Mouse (Mus musculus) embryonic facial prominence, embryonic 12.5 days (tissue): ENCODE results near the gene Mylk. TPM values are rescaled to one million over a fixed set of nuclear protein-coding genes. Genes with fewer than 3 reads are reported as not detected.

ENCODE experiments used
- ATAC-seq: fragments of 200-750 bp; cut with Nextera tagmentation; 2 replicates; pipeline ENCODE4 v1.8.0; 2017; ENCODE audit not compliant: insufficient number of reproducible peaks, insufficient read depth, low FRiP score, low TSS enrichment
- H3K27ac ChIP-seq: fragments of 300-500 bp; sonication (generic); 2 replicates; pipeline ENCODE4 v1.5.1; 2016; ENCODE audit warnings: mild to moderate bottlenecking
- H3K27me3 ChIP-seq: fragments of 300-500 bp; sonication (generic); 2 replicates; pipeline ENCODE4 v1.6.1; 2016; ENCODE audit warnings: mild to moderate bottlenecking, moderate library complexity
- H3K36me3 ChIP-seq: fragments of 300-500 bp; sonication (generic); 2 replicates; pipeline ENCODE4 v1.6.1; 2016; ENCODE audit warnings: mild to moderate bottlenecking
- H3K4me1 ChIP-seq: fragments of 300-500 bp; sonication (generic); 2 replicates; pipeline ENCODE4 v1.6.1; 2016
- H3K4me2 ChIP-seq: fragments of 300-500 bp; sonication (generic); replicated peaks from 2 replicates; pipeline ENCODE4 v1.6.1; 2016; ENCODE audit warnings: mild to moderate bottlenecking, moderate library complexity
- H3K4me3 ChIP-seq: fragments of 300-500 bp; sonication (generic); 2 replicates; pipeline ENCODE4 v1.5.1; 2016; ENCODE audit warnings: mild to moderate bottlenecking
- H3K9ac ChIP-seq: fragments of 300-500 bp; sonication (generic); 2 replicates; pipeline ENCODE4 v1.6.1; 2016; ENCODE audit warnings: mild to moderate bottlenecking, moderate library complexity
- H3K9me3 ChIP-seq: fragments of 300-500 bp; sonication (generic); 2 replicates; pipeline ENCODE4 v1.6.1; 2016; ENCODE audit warnings: mild to moderate bottlenecking, moderate library complexity
- WGBS: fragments of 180-500 bp; shearing (Covaris S2); methylation state at CpG from one replicate; pipeline ENCODE4 v1.1.7; 2016; 5-methylcytosine and 5-hydroxymethylcytosine counted together
- polyA plus RNA-seq: library from polyadenylated mRNA; unstranded; fragments of >200 nt; fragmentation: Nextera tagmentation; extraction: Ambion mirVana; gene quantifications from 2 replicates; pipeline ENCODE4 v1.2.1, GENCODE M21; 2016

Mylk gene
- polyA plus RNA-seq, 1 experiment from 2014 or later: 9.0 TPM

DNA sequence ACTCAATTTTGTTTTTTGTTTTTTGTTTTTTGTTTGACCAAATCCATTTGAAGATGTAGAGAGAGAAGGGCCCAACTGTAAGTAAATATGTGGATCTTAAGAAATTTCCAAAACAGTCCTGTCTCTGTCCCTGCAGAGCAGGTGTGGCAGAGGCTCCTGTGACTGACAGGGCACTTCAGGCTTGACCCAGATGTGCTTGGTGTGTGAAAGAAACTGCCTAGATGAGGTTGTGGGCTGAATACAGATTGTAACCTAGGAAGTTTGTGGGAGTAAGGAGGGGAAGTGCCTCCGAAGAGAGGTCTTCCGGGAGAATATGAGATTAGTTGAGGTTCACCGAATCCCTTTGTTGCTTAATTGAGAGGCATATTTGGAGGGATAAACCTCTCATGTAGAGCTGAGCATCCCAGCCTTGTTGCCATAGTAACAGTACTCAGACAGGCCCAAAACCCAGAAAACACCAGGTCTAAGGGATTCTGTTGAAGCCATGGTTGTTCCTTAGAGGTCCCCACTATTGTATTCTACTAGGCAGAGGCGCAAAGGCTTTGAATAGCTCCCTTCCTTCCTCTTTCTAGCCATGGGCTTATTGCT lies 27.5 kb downstream of the Mylk start:
- H3K4me1 ChIP-seq: no peaks in the 10 kb centered on the region
- H3K4me3 ChIP-seq: no peak overlapping the region
- H3K27ac ChIP-seq: no peak overlapping the region
- ATAC-seq: no peak
- H3K27me3 ChIP-seq: no peaks in the 10 kb centered on the region
- no peak overlapping the region for H3K9ac ChIP-seq
- 36% methylated on average over 4 of the region's 4 CpGs for WGBS
- H3K36me3 ChIP-seq: no peaks in the 10 kb centered on the region
- no peaks in the 10 kb centered on the region for H3K9me3 ChIP-seq
- no peak overlapping the region for H3K4me2 ChIP-seq

DNA sequence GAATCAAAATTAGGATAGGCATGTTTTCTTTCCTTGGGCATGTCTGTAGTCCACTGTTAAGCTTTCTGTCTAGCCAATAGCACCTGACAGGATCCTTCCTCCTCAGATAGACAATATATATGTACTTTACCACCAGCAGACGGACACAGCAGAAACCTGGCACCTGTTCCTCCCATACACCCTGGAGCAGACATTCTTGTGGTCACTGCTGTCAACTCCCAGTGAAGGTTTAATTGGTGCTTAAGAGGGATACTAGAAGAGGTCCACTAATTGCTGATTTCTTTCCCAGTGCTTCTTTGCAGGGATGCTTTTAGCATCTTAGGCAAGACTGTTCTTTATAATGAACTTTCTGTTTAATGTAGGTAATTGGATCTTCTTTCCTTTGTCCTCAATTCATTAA lies 37.4 kb downstream of the Mylk start:
- Histone ChIP-seq H3K36me3 (no peaks in the 10 kb centered on the region), H3K9me3 (no peaks in the 10 kb centered on the region), H3K27me3 (no peaks in the 10 kb centered on the region), H3K4me2 (no peak overlapping the region), H3K27ac (no peak overlapping the region), H3K9ac (no peak overlapping the region), H3K4me1 (no peaks in the 10 kb centered on the region), H3K4me3 (no peak overlapping the region)
- no peak for ATAC-seq
- 30% methylated on average over 1 of the region's 1 CpGs for WGBS

- no peaks in the 10 kb centered on the region for H3K36me3 ChIP-seq
- WGBS: 82% methylated on average over 5 of the region's 5 CpGs
Measured at GRCm38 (mm10) chr16:34783536-34783935, 38.5 kb downstream of the Mylk start.

GRCm38 (mm10) chr16:34784675-34785074 lies 39.7 kb downstream of the Mylk start:
- H3K27ac ChIP-seq: no peak overlapping the region

More at GRCm38 (mm10) chr16:34783536-34783935, 38.5 kb downstream of the Mylk start:
- Histone ChIP-seq H3K9ac (no peak overlapping the region), H3K4me2 (no peak overlapping the region), H3K27ac (no peak overlapping the region), H3K27me3 (no peaks in the 10 kb centered on the region), H3K9me3 (no peaks in the 10 kb centered on the region), H3K4me3 (no peak overlapping the region), H3K4me1 (no peaks in the 10 kb centered on the region)
- no peak for ATAC-seq

DNA sequence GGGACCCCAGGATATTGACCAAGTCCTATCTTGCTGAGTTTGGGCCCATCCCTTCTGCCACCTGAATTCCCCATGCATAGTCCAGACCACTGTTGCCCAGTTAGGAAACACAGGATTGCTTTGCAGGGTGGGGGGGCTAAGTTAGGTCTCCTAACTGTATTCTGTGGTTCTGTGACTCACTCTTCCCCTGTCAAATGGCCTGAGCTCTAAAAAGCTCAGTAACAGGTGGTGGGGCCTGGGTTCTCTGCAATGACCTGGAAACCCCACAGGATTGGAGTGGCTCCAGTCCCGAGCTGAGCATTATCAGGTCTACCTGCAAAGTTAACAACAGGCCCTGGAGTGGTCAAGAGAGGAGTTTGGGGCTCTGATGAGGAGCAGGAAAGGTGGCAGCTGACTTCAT lies 47.5 kb downstream of the Mylk start:
- WGBS: 50% methylated on average over 1 of the region's 1 CpGs
- Histone ChIP-seq H3K4me1 (peaks cover 6% of the 10 kb centered on the region; the same call in 1 of the 2 replicates), H3K27me3 (no peaks in the 10 kb centered on the region), H3K9ac (no peak overlapping the region), H3K4me3 (no peak overlapping the region), H3K27ac (no peak overlapping the region), H3K36me3 (no peaks in the 10 kb centered on the region), H3K9me3 (no peaks in the 10 kb centered on the region), H3K4me2 (no peak overlapping the region)
- no peak for ATAC-seq

More at GRCm38 (mm10) chr16:34784675-34785074, 39.7 kb downstream of the Mylk start:
- no peaks in the 10 kb centered on the region for H3K27me3 ChIP-seq
- no peaks in the 10 kb centered on the region for H3K9me3 ChIP-seq
- ATAC-seq: no peak
- no peak overlapping the region for H3K4me2 ChIP-seq
- no peak overlapping the region for H3K4me3 ChIP-seq
- WGBS: 70% methylated on average over 4 of the region's 4 CpGs
- H3K36me3 ChIP-seq: no peaks in the 10 kb centered on the region
- no peak overlapping the region for H3K9ac ChIP-seq
- no peaks in the 10 kb centered on the region for H3K4me1 ChIP-seq

GRCm38 (mm10) chr16:34793000-34793399 lies 48.0 kb downstream of the Mylk start:
- no peak overlapping the region for H3K4me2 ChIP-seq
- no peak for ATAC-seq
- 49% methylated on average over 5 of the region's 5 CpGs for WGBS
- H3K36me3 ChIP-seq: no peaks in the 10 kb centered on the region
- no peak overlapping the region for H3K27ac ChIP-seq
- H3K9ac ChIP-seq: no peak overlapping the region
- H3K4me3 ChIP-seq: no peak overlapping the region
- H3K9me3 ChIP-seq: no peaks in the 10 kb centered on the region
- peaks cover 6% of the 10 kb centered on the region; the same call in 1 of the 2 replicates for H3K4me1 ChIP-seq
- H3K27me3 ChIP-seq: no peaks in the 10 kb centered on the region

DNA sequence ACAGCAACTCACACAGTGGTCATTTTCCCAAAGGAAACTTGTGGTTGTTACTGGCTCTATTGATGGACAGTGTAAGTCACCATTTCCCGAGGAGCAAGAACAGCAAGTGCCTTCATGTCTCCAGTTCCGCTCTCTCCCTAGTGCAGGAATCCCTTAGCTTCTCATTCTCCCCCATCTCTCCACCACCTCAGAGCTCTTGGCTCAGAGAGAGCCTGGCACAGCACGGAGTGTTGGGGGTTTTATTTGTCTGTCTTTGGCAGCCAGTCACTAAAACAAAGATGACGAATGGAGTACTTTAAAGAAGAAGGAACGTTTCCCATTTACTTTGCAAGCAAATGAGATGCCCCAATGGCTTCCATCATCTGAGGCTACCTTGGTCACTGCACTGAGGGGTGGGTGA lies 56.2 kb downstream of the Mylk start:
- H3K27ac ChIP-seq: no peak overlapping the region
- no peak overlapping the region for H3K4me3 ChIP-seq
- H3K9ac ChIP-seq: no peak overlapping the region
- H3K27me3 ChIP-seq: no peaks in the 10 kb centered on the region
- H3K36me3 ChIP-seq: no peaks in the 10 kb centered on the region
- WGBS: 91% methylated on average over 5 of the region's 5 CpGs
- H3K4me2 ChIP-seq: no peak overlapping the region
- 0 out of 2 replicates have a peak, but pooled peaks cover 15% of the 10 kb centered on the region for H3K4me1 ChIP-seq
- no peaks in the 10 kb centered on the region for H3K9me3 ChIP-seq
- no peak for ATAC-seq

GRCm38 (mm10) chr16:34804286-34805010 lies 59.4 kb downstream of the Mylk start:
- no peak for ATAC-seq
- no peak overlapping the region for H3K4me3 ChIP-seq
- 0 out of 2 replicates have a peak, but pooled peaks cover 4% of the 10 kb centered on the region for H3K27me3 ChIP-seq
- H3K4me1 ChIP-seq: peaks cover 31% of the 10 kb centered on the region
- H3K27ac ChIP-seq: no peak overlapping the region
- no peaks in the 10 kb centered on the region for H3K36me3 ChIP-seq
- 22% methylated on average over 11 of the region's 11 CpGs for WGBS
- H3K4me2 ChIP-seq: no peak overlapping the region
- no peak overlapping the region for H3K9ac ChIP-seq
- no peaks in the 10 kb centered on the region for H3K9me3 ChIP-seq

DNA sequence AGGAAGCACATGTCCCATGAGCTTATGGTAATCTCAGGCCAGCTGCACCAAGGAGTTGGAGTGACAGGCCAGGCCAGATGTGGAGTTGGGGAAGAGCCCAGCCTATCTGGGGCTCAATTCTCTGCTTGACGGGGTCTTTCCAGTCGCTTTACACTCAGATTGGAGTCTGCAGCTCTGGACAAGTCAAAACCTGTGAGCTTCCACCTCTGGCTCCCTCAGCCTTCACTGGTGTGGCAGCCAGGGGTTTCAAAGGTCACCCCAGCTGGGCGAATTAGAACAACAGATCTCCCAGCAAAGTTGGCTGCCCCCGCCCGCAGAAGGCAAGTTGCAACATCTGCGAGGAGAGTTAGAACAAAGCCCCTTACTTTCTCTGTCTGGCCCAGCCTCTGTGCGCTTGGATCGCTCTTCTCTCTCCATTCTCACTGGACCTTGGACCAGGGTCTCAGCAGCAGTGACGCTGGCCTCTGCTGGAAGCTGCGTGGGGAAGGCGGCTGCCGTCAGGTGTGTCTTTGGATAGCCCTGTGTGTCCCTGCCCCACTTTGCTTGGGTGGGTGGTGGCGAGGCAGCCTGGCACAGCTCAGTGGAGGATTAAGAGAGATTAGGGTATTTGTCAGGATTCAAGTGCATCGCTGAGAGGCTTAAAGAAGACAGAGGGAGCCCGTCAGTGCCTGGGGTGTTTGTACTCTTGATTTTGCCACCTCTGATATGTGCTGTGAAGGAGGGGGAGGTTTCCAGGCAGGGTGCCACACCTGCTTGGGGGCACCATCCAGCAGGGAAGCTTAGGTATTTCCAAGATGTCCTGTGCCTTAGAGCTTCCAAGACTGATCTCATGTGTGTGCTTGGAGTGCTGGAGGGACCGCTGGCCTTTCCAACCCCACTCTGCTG lies 62.1 kb downstream of the Mylk start:
- Histone ChIP-seq H3K4me1 (peaks cover 31% of the 10 kb centered on the region), H3K4me3 (no peak overlapping the region), H3K9ac (0 out of 2 replicates have a peak overlapping the region, but pooled peaks have one; percentile 7), H3K4me2 (peak overlapping the region; percentile 22; the same call in 1 of the 2 replicates), H3K27ac (peak overlapping the region; percentile 36; the same call in 1 of the 2 replicates), H3K36me3 (no peaks in the 10 kb centered on the region), H3K27me3 (0 out of 2 replicates have a peak, but pooled peaks cover 4% of the 10 kb centered on the region), H3K9me3 (no peaks in the 10 kb centered on the region)
- 14% methylated on average over 16 of the region's 16 CpGs for WGBS
- ATAC-seq: 0 out of 2 replicates have a peak, but pooled peaks have one; percentile 28

DNA sequence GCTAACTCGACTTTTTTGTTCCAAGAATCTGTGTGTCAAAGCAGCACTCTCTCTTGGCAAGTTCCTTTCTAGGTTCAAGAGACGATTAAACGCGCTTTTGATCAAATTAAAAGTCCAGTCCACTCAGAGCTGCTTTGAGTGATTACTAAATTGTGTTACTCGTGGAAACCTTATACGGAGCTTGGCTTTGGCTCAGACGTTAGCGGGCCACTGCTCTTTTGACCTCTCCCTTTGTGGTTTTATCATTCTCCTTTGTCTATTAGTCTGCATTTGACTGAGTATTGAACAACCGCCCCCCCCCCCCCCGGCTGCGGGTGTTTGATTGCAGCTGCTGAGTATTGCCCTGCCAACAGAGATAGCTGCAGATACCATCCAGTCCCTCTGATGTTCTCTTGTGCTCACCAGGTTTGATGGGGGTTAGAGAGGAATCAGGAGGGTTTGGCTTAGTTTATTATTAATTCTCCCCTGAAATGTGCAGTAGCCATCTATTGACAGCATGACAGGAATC lies 62.8 kb downstream of the Mylk start:
- Histone ChIP-seq H3K27ac (peak overlapping the region; percentile 36; the same call in 1 of the 2 replicates), H3K27me3 (0 out of 2 replicates have a peak, but pooled peaks cover 4% of the 10 kb centered on the region), H3K4me1 (peaks cover 31% of the 10 kb centered on the region), H3K9me3 (no peaks in the 10 kb centered on the region), H3K36me3 (no peaks in the 10 kb centered on the region), H3K9ac (no peak overlapping the region), H3K4me2 (no peak overlapping the region), H3K4me3 (no peak overlapping the region)
- 15% methylated on average over 11 of the region's 11 CpGs for WGBS
- ATAC-seq: no peak

- 0 out of 2 replicates have a peak, but pooled peaks cover 1% of the 10 kb centered on the region for H3K27me3 ChIP-seq
- H3K9ac ChIP-seq: no peak overlapping the region
- H3K4me3 ChIP-seq: no peak overlapping the region
- WGBS: 62% methylated on average over 2 of the region's 2 CpGs
- H3K27ac ChIP-seq: no peak overlapping the region
- peaks cover 10% of the 10 kb centered on the region for H3K4me1 ChIP-seq
- H3K36me3 ChIP-seq: no peaks in the 10 kb centered on the region
- H3K4me2 ChIP-seq: no peak overlapping the region
- ATAC-seq: no peak
- H3K9me3 ChIP-seq: no peaks in the 10 kb centered on the region
Measured at GRCm38 (mm10) chr16:34812165-34812564, 67.2 kb downstream of the Mylk start.
